Mouse (Mus musculus): ENCODE data around the gene 1110032A03Rik. TPM values are rescaled to one million over a fixed set of nuclear protein-coding genes. Genes with fewer than 3 reads are reported as not detected.

1110032A03Rik gene
- total RNA-seq, 2 experiments from 2014 or later = 29.6 to 30.2 TPM

GRCm38 (mm10) chr9:50740867-50741784 is 34.2 kb downstream of the 1110032A03Rik start:
- DNase-seq (ENCODE audit: low spot score in 2 of 2) = peak in 1 of 2 experiments; percentile 41
- Histone ChIP-seq H3K27ac (no peak overlapping the region), H3K4me3 (no peak overlapping the region)
- TF ChIP-seq CTCF (conservative IDR thresholded peaks at IDR 0.05) = no peak

GRCm38 (mm10) chr9:50738914-50739870 is 36.1 kb downstream of the 1110032A03Rik start, which contains the start of gene Dixdc1:
Gene Dixdc1 (minus strand): TSS chr9:50739517.
- peak; percentile 91 to 93 for DNase-seq (ENCODE audit: low spot score in 2 of 2)
- Histone ChIP-seq H3K27ac (peak within 1 kb of the TSS; percentile 71), H3K4me3 (peak within 1 kb of the TSS; percentile 60)
- no peak for TF ChIP-seq CTCF (conservative IDR thresholded peaks at IDR 0.05)

DNA sequence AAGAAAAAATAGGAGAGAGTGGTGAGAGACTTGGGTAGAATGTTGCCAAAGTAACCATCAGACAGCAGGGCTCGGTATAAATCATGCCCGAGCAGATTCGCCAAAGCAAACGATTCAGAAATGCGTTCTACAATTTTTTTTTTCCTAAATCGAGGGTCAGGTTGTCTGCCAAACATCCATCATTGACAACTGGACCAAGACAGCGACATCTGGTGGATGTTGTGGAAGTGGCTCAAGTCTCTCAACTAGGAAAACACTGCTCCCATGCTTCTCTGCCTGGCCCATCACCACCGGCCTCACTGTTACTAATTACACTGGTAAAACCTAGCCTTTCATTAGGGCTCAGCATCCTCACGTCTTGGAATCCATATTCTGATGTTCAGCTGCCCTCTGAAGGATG is 40.3 kb downstream of the 1110032A03Rik start:
- peak; percentile 91 for TF ChIP-seq CTCF (conservative IDR thresholded peaks at IDR 0.05)
- Histone ChIP-seq H3K4me3 (peak overlapping the region; percentile 8), H3K27ac (no peak overlapping the region)
- DNase-seq (ENCODE audit: low spot score in 2 of 2) = peak in 1 of 2 experiments; percentile 68

DNA sequence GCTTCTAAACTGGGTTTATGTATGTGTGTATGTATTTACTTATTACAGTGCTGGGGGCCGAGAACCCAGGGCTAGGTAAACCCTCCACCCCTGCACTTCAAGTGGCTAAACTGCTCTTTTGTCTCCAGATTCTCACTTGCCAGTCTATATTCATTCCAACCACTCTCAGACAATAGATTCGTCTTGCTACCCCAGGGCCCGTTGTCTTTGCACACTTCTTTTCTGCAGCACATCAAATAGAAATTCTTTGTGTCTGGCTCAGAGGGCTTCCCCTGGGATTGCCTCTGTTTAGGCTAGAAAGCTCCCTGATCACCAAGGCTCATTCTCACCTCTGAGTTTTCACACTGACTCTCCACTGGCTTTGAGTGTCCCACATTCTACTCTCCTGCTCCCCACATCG is 42.8 kb downstream of the 1110032A03Rik start:
- no peak for DNase-seq (ENCODE audit: low spot score in 2 of 2)
- no peak for TF ChIP-seq CTCF (conservative IDR thresholded peaks at IDR 0.05)
- H3K4me3 ChIP-seq = no peak overlapping the region
- H3K27ac ChIP-seq = no peak overlapping the region

DNA sequence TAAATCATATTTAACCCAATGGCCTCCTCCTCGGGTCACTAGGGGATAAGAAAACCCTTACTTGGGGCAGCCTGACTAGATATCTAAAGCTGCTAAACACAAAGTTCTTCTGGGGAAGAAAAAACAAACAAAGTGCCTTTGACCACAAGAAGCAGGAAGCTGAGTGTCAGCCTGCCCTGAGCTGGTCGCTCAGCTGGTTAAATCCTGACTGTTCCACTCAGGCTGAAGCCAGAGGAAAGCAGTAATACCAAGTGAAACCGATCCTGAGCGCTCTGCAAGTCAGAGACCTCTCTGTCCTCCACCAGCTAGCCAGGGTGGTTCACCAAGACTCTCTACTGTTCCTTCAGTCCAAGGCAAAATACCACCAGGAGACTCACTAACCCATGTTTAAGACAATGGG is 45.7 kb downstream of the 1110032A03Rik start:
- TF ChIP-seq CTCF (conservative IDR thresholded peaks at IDR 0.05) = no peak
- H3K4me3 ChIP-seq = no peak overlapping the region
- peak overlapping the region; percentile 15; the same call in 1 of the 2 replicates for H3K27ac ChIP-seq
- no peak for DNase-seq (ENCODE audit: low spot score in 2 of 2)

- Histone ChIP-seq H3K27ac (peak overlapping the region; percentile 85), H3K4me3 (peak overlapping the region; percentile 65)
- peak; percentile 82 to 89 for DNase-seq (ENCODE audit: low spot score in 2 of 2)
- TF ChIP-seq CTCF (conservative IDR thresholded peaks at IDR 0.05) = peak; percentile 34; the same call in 1 of the 2 replicates
Observed at GRCm38 (mm10) chr9:50727925-50728651, 47.2 kb downstream of the 1110032A03Rik start.

DNA sequence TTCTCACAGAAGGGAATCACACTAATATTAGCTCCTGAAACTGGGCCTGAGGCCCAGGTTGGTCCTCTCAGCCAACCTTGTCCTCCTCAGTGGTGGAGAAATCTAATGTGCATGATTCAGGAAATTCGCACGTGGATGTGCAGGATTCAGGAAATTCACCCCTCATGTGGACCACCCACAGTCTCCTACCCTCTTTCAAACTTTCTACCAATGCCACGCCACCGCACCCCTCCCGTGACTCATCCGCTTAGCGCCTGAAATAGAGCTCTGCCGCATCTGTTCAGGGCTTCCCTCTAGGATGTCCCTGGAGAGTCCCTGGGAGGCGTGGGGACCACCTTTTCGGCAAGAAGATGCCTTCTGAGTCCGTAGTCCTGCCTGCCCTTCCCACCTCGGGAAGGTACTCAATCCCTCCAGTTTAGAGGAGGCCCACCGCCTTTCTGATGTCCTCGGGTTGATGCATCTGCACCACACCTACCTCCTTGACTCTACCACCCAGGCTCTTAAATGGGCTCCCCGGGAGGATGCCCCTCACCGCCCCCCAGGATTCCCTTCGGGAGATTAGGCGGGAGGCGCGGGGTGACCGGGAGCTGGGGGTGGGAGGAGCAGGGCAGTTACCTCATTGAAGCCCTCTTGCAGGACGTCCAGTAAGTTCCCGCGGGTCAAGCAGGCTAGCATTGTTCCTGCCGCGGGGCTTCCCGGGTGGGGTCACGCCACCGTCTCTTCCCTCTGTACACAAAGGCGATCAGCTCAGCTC is 48.0 kb downstream of the 1110032A03Rik start:
- Histone ChIP-seq H3K4me3 (peak overlapping the region; percentile 65), H3K27ac (peak overlapping the region; percentile 85)
- peak in 1 of 2 experiments; percentile 53 for DNase-seq (ENCODE audit: low spot score in 2 of 2)
- TF ChIP-seq CTCF (conservative IDR thresholded peaks at IDR 0.05) = no peak

- TF ChIP-seq CTCF (conservative IDR thresholded peaks at IDR 0.05) = no peak
- Histone ChIP-seq H3K27ac (peak overlapping the region; percentile 12; the same call in 1 of the 2 replicates), H3K4me3 (no peak overlapping the region)
- no peak for DNase-seq (ENCODE audit: low spot score in 2 of 2)
Observed at GRCm38 (mm10) chr9:50725921-50726590, 49.3 kb downstream of the 1110032A03Rik start.

- DNase-seq (ENCODE audit: low spot score in 2 of 2) = no peak
- no peak for TF ChIP-seq CTCF (conservative IDR thresholded peaks at IDR 0.05)
- H3K27ac ChIP-seq = no peak overlapping the region
- no peak overlapping the region for H3K4me3 ChIP-seq
Observed at GRCm38 (mm10) chr9:50724661-50725330, 50.5 kb downstream of the 1110032A03Rik start.

DNA sequence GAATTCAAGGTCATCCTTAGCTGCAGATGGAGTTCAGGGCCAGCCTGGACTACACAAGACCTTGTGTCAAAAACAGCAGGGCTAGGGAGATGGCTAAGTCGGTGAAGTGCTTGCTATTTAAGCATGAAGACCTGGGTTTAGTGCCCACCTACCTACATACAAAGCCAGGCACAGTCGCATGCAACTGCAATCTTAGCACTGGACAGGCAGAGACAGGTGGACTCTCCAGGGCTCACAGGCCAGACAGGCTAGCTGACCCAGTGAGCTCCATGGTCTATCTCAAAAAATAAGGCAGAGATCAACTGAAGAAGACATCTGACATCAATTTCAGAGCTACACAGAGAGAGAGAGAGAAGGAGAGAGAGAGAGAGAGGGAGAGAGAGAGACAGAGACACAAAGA is 51.2 kb downstream of the 1110032A03Rik start:
- DNase-seq (ENCODE audit: low spot score in 2 of 2) = no peak
- TF ChIP-seq CTCF (conservative IDR thresholded peaks at IDR 0.05) = no peak
- Histone ChIP-seq H3K4me3 (no peak overlapping the region), H3K27ac (peak overlapping the region; percentile 63; the same call in 1 of the 2 replicates)
